Mouse (Mus musculus) limb, embryonic 12.5 days (tissue): ENCODE data around the gene Prss28. TPM values are rescaled to one million over a fixed set of nuclear protein-coding genes. Genes with fewer than 3 reads are reported as not detected.

Experiments
- ATAC-seq: fragments of 200-750 bp; cut with Nextera tagmentation; 2 replicates; pipeline ENCODE4 v1.8.0; 2017; ENCODE audit warnings: low read depth, moderate TSS enrichment; ENCODE audit not compliant: insufficient number of reproducible peaks, insufficient read depth, low FRiP score, low TSS enrichment
- H3K27ac ChIP-seq: fragments of 300-500 bp; sonication (generic); 2 replicates; pipeline ENCODE4 v1.5.1; 2016; ENCODE audit warnings: mild to moderate bottlenecking, moderate library complexity
- H3K27me3 ChIP-seq: fragments of 300-500 bp; sonication (generic); 2 replicates; pipeline ENCODE4 v1.6.1; 2016; ENCODE audit warnings: mild to moderate bottlenecking, moderate library complexity
- H3K36me3 ChIP-seq: fragments of 300-500 bp; sonication (generic); 2 replicates; pipeline ENCODE4 v1.6.1; 2016; ENCODE audit warnings: mild to moderate bottlenecking, moderate library complexity
- H3K4me1 ChIP-seq: fragments of 300-500 bp; sonication (generic); replicated peaks from 2 replicates; pipeline ENCODE4 v1.6.1; 2016
- H3K4me2 ChIP-seq: fragments of 300-500 bp; sonication (generic); 2 replicates; pipeline ENCODE4 v1.6.1; 2016; ENCODE audit warnings: mild to moderate bottlenecking, moderate library complexity
- H3K4me3 ChIP-seq: fragments of 300-500 bp; sonication (generic); replicated peaks from 2 replicates; pipeline ENCODE4 v1.5.1; 2016; ENCODE audit warnings: mild to moderate bottlenecking
- H3K9ac ChIP-seq: fragments of 300-500 bp; sonication (generic); replicated peaks from 2 replicates; pipeline ENCODE4 v1.6.1; 2016; ENCODE audit warnings: mild to moderate bottlenecking, moderate library complexity
- H3K9me3 ChIP-seq: fragments of 300-500 bp; sonication (generic); 2 replicates; pipeline ENCODE4 v1.6.1; 2016; ENCODE audit warnings: mild to moderate bottlenecking, moderate library complexity
- WGBS: fragments of 180-500 bp; shearing (Covaris S2); methylation state at CpG from one replicate; pipeline ENCODE4 v1.1.7; 2016; 5-methylcytosine and 5-hydroxymethylcytosine counted together
- polyA plus RNA-seq: library from polyadenylated mRNA; unstranded; fragments of >200 nt; fragmentation: Nextera tagmentation; extraction: Ambion mirVana; gene quantifications from 2 replicates; pipeline ENCODE4 v1.2.1, GENCODE M21; 2016

The Prss28 gene
- polyA plus RNA-seq, 1 experiment from 2014 or later, result not detected

DNA sequence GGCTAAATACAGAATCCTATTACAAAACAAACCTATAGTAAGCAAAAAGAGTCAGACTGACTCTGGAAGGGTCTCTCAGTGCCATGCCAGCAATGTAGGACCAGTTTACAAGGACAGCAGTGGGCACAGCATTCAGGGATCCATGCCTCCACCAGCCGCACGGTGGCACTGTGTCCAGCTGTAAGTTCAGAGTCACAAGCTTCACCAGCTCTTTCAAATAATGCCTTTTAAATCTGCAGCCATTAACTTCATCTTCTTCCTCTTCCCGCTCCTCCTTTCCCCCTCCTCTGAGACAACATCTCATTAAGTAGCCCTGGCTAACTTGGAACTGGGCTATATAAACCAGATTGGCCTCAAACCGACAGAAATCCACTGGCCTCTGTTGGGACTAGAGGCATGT is 19.6 kb upstream of the Prss28 start:
- no peaks in the 10 kb centered on the region for H3K4me1 ChIP-seq
- ATAC-seq, result no peak
- 10% methylated on average over 4 of the region's 4 CpGs for WGBS
- 0 out of 2 replicates have a peak, but pooled peaks cover under 1% of the 10 kb centered on the region for H3K9me3 ChIP-seq
- no peak overlapping the region for H3K9ac ChIP-seq
- H3K4me2 ChIP-seq, result no peak overlapping the region
- no peaks in the 10 kb centered on the region for H3K36me3 ChIP-seq
- H3K27ac ChIP-seq, result no peak overlapping the region
- 0 out of 2 replicates have a peak, but pooled peaks cover 3% of the 10 kb centered on the region for H3K27me3 ChIP-seq
- no peak overlapping the region for H3K4me3 ChIP-seq

DNA sequence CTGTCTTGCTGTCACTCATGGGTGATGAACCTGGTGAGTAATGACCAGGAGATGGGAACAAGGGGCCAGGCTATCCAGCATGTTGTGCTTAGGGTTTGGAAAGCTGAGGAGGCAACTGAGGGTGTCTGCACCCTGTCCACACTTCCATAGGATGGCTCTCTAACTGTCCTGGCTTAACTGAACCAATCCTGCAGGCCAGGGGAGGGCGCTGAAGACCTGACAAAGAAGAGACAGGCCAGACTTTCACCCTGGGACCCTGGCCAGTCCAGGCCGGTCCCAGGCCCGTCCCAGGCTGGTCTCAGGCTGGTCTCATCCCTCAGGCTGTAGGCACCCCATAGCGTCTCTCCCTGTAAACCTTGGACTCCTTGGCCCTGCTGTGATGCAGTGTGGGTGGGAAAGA is 18.0 kb upstream of the Prss28 start:
- Histone ChIP-seq H3K4me3 (no peak overlapping the region), H3K9ac (no peak overlapping the region), H3K27ac (no peak overlapping the region), H3K36me3 (no peaks in the 10 kb centered on the region), H3K4me2 (no peak overlapping the region), H3K27me3 (0 out of 2 replicates have a peak, but pooled peaks cover 3% of the 10 kb centered on the region), H3K4me1 (no peaks in the 10 kb centered on the region), H3K9me3 (no peaks in the 10 kb centered on the region)
- ATAC-seq, result no peak
- WGBS, result 35% methylated on average over 4 of the region's 4 CpGs

DNA sequence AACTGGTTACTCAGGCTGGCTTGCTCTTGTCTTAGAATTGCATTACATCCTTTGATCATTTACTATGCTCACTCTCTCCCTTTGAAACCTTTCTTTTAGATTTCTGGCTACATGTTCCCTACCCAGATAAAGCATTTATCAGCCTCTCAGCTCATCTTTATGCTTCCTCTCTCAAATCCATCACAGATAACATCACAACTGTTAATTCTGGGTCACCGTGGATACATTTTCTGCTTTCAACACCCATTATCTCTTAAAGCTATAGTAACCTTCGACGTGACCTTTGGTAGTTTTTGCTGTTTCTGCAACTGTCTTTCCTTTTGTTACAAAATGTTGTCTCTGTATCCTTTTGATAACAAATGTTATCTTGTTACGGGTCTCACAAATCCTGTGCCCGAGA is 15.0 kb upstream of the Prss28 start:
- no peak for ATAC-seq
- Histone ChIP-seq H3K4me3 (no peak overlapping the region), H3K9ac (no peak overlapping the region), H3K9me3 (no peaks in the 10 kb centered on the region), H3K27ac (no peak overlapping the region), H3K27me3 (0 out of 2 replicates have a peak, but pooled peaks cover 3% of the 10 kb centered on the region), H3K36me3 (no peaks in the 10 kb centered on the region), H3K4me1 (no peaks in the 10 kb centered on the region), H3K4me2 (no peak overlapping the region)
- 82% methylated on average over 5 of the region's 5 CpGs for WGBS

DNA sequence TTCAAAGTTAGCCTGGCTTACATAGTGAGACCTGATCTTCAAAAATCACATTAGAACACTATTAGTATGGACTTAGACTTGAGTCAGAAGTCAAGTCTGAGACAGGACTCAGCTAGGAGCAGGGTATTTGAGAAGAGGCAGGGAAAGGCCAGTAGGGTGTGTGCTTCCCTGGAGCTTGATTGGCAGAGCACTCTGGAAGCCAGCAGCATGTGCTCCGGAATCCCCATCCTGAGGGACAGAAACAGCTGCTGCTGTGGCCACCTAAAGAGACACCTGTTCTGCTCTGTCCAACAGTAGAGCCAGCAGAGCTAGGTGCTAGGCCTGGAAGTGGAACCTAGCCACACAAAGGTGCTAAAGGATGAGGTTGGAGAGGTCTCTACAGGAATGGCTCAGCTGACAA is 14.3 kb upstream of the Prss28 start:
- Histone ChIP-seq H3K36me3 (no peaks in the 10 kb centered on the region), H3K4me1 (no peaks in the 10 kb centered on the region), H3K9me3 (no peaks in the 10 kb centered on the region), H3K27ac (no peak overlapping the region), H3K27me3 (0 out of 2 replicates have a peak, but pooled peaks cover 3% of the 10 kb centered on the region), H3K4me3 (no peak overlapping the region), H3K4me2 (no peak overlapping the region), H3K9ac (no peak overlapping the region)
- WGBS, result 52% methylated on average over 1 of the region's 1 CpGs
- no peak; the same call in 1 of the 2 replicates for ATAC-seq

DNA sequence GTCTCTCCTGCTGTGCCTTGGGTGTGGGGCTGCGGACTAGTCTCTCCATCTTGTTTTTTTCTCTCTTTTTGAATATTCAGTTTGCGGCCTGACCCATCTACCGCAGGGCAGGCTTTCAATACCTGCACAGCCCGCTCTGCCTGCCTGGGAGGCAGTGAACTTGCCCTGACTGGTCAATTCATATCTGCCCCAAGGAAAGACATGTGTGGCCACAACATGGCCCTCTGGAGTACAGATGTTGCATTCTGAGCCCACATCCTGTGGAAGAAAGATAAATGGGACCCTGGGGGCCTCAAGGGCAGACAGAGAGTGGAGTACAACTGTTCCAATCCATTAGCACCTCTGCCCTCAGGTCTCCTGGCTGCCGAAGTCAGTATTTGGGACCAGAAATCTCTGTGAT is 10.4 kb upstream of the Prss28 start, which contains the start of gene Prss34:
Gene Prss34, plus strand, starts transcription at position 301 of the 400 bp plus-strand sequence.
- Histone ChIP-seq H3K36me3 (no peaks in the 10 kb centered on the region), H3K27me3 (no peaks in the 10 kb centered on the region), H3K4me1 (no peaks in the 10 kb centered on the region), H3K4me2 (no peak within 1 kb of the TSS), H3K27ac (no peak within 1 kb of the TSS), H3K9ac (no peak within 1 kb of the TSS), H3K9me3 (no peaks in the 10 kb centered on the region), H3K4me3 (no peak within 1 kb of the TSS)
- 68% methylated on average over 5 of the region's 5 CpGs for WGBS
- no peak for ATAC-seq

DNA sequence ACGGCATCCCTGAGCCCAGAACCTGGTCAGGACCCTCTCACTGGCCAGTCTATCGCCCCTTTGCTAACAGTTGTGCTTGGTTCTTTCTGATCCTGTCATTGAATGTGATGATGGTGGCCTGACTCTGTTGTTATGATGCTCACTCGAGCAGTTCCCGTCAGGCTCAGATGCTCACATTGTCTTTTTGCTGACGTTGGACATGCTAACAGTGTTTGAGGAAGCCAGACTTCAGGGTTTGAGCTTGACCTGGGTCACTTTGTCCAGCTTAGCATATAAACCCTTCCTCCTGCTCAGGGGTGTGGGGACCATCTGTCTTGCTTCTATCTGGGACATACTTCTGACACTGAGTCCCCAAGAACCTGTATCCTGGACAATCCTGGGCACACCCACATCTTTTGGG is 9.9 kb downstream of the Prss28 start, which contains the start of gene Prss29:
Gene Prss29, plus strand, starts transcription at position 301 of the 400 bp plus-strand sequence.
- H3K36me3 ChIP-seq, result no peaks in the 10 kb centered on the region
- H3K9me3 ChIP-seq, result no peaks in the 10 kb centered on the region
- no peak within 1 kb of the TSS for H3K9ac ChIP-seq
- H3K4me3 ChIP-seq, result no peak within 1 kb of the TSS
- 78% methylated on average over 5 of the region's 5 CpGs for WGBS
- H3K27me3 ChIP-seq, result no peaks in the 10 kb centered on the region; the same call in 1 of the 2 replicates
- no peak for ATAC-seq
- no peaks in the 10 kb centered on the region for H3K4me1 ChIP-seq
- no peak within 1 kb of the TSS for H3K27ac ChIP-seq
- no peak within 1 kb of the TSS for H3K4me2 ChIP-seq

DNA sequence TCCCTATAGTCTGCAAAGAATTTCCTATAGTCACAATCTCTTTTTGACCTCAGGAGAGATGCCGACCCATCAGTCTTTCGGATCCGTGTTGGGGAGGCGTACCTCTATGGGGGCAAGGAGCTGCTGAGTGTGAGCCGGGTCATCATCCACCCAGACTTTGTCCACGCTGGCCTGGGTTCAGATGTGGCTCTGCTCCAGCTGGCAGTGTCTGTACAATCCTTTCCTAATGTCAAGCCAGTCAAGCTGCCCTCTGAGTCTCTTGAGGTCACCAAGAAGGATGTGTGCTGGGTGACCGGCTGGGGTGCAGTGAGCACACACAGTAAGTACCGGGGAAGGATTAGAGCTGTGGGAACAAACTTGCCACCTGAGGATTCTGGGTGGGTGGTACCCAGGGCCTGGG is 12.4 kb downstream of the Prss28 start:
- no peaks in the 10 kb centered on the region for H3K9me3 ChIP-seq
- H3K4me1 ChIP-seq, result no peaks in the 10 kb centered on the region
- H3K4me2 ChIP-seq, result no peak overlapping the region
- WGBS, result 90% methylated on average over 8 of the region's 8 CpGs
- H3K9ac ChIP-seq, result no peak overlapping the region
- H3K4me3 ChIP-seq, result no peak overlapping the region
- no peaks in the 10 kb centered on the region for H3K36me3 ChIP-seq
- H3K27ac ChIP-seq, result no peak overlapping the region
- ATAC-seq, result no peak
- peaks cover 4% of the 10 kb centered on the region; the same call in 1 of the 2 replicates for H3K27me3 ChIP-seq

DNA sequence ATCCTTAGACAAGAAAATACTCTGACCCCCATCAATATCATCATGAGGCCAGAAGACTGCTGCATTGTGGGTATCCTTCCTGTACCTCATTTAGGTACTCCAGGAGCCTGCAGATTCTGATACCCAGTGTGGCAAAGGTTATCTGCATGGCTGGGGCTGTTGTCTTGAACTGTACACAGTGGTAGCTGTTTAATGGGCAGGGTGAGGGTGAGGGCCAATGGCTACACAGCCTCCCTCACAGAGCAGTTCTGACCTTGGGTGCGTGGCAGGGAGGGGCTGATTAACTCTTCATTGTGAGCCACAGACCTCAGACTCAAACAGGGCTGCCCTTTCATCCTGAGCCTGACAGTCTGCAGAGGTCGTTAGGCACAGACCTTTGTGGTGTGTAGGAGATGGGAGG is 14.5 kb downstream of the Prss28 start:
- Histone ChIP-seq H3K9ac (no peak overlapping the region), H3K4me2 (no peak overlapping the region), H3K9me3 (no peaks in the 10 kb centered on the region), H3K27ac (no peak overlapping the region), H3K4me3 (no peak overlapping the region), H3K36me3 (no peaks in the 10 kb centered on the region), H3K27me3 (peaks cover 4% of the 10 kb centered on the region; the same call in 1 of the 2 replicates), H3K4me1 (no peaks in the 10 kb centered on the region)
- 17% methylated on average over 2 of the region's 2 CpGs for WGBS
- no peak for ATAC-seq

DNA sequence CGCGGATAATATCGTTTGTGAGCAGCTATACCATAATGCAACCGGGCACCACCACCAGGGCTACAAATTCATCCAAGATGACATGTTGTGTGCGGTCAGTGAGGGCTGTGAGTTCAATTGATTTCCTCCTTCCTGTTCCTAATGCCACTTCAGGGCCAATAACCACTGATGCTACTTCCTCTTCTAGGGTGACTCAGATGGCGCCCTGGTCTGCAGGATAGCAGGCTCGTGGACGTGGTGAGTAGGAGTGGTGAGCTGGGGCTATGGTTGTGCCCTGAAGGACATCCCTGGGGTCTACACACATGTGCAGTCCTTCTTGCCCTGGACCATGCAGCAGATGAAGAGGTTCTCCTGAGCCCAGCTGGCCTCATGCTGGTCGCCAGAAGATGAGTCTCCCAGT is 23.9 kb downstream of the Prss28 start:
- no peaks in the 10 kb centered on the region for H3K9me3 ChIP-seq
- ATAC-seq, result no peak
- no peak overlapping the region for H3K4me3 ChIP-seq
- H3K9ac ChIP-seq, result no peak overlapping the region
- H3K27me3 ChIP-seq, result peaks cover 34% of the 10 kb centered on the region
- H3K4me2 ChIP-seq, result no peak overlapping the region
- H3K36me3 ChIP-seq, result no peaks in the 10 kb centered on the region
- H3K27ac ChIP-seq, result no peak overlapping the region
- WGBS, result 67% methylated on average over 9 of the region's 9 CpGs
- H3K4me1 ChIP-seq, result no peaks in the 10 kb centered on the region

DNA sequence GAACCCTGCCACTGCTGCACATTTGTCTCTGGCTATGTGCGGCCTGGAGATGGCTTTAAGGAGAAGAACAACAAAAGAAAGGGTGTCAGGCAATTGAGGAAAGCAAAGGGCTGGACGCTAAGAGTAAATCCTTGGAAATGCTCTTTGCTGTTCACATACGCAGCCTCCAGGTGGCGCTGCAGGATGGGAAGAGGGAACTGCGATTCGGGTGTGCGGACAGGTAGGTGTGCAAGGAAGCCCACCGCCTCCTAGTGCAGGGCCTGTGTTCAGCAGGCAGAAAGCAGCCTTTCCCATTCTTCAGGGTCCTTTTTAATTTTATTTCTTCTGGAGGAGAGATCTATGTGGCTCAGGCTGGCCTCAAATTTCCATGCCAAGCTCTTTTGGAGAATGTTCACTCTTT is 25.5 kb downstream of the Prss28 start:
- Histone ChIP-seq H3K27ac (no peak overlapping the region), H3K4me1 (no peaks in the 10 kb centered on the region), H3K27me3 (peaks cover 34% of the 10 kb centered on the region), H3K36me3 (no peaks in the 10 kb centered on the region), H3K4me2 (no peak overlapping the region), H3K4me3 (no peak overlapping the region), H3K9me3 (no peaks in the 10 kb centered on the region), H3K9ac (no peak overlapping the region)
- WGBS, result 5% methylated on average over 8 of the region's 8 CpGs
- no peak for ATAC-seq

DNA sequence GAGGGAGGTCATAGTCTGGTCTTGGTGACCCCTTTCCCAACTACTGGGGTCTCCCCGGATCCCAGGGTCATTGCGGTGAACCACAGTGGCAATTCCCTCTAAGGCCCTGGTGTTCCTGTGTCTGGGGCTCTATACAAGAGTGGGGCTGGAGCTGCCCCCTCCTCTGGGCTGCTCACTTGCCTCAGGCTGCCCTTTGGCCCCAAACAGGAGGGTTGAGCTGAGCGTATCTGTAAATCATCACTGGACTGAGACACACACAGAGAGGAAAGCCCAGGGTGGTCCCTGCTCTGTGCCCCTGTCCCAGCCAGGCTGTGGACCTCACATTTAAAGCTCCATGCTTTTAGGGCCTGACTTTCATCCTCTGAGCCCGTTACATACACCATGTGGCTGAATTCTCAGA is 29.8 kb downstream of the Prss28 start:
- Histone ChIP-seq H3K36me3 (no peaks in the 10 kb centered on the region), H3K9ac (no peak overlapping the region), H3K4me2 (no peak overlapping the region), H3K4me3 (no peak overlapping the region), H3K9me3 (no peaks in the 10 kb centered on the region), H3K27me3 (peaks cover 18% of the 10 kb centered on the region), H3K4me1 (no peaks in the 10 kb centered on the region), H3K27ac (no peak overlapping the region)
- WGBS, result 79% methylated on average over 4 of the region's 4 CpGs
- ATAC-seq, result no peak

DNA sequence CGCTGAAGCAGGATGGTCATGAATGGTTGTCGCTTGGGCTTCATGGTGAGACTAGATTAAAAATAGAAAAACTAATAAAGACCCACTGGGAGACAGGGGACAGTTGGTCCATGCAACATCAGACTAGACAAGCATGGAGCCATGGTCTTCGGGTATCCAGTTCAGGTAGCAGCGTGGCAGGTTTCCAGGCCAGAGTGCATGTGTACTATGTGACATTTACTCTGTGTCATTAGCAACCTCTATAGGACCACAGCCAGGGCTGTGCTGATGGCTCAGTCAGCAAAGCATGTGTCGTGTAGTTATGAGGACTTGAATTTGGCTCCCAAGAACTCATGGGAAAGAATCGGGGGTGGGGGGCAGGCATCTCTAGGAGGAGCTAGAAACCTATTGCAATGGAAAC is 31.6 kb downstream of the Prss28 start:
- Histone ChIP-seq H3K27me3 (peaks cover 10% of the 10 kb centered on the region; the same call in 1 of the 2 replicates), H3K27ac (no peak overlapping the region), H3K4me3 (no peak overlapping the region), H3K4me1 (no peaks in the 10 kb centered on the region), H3K36me3 (no peaks in the 10 kb centered on the region), H3K9ac (no peak overlapping the region), H3K9me3 (no peaks in the 10 kb centered on the region), H3K4me2 (no peak overlapping the region)
- no peak for ATAC-seq
- WGBS, result 83% methylated on average over 6 of the region's 6 CpGs
